Mouse (Mus musculus) brown adipose tissue, adult 24 weeks (tissue): Measurements from ENCODE around the gene Atxn2. TPM values are rescaled to one million over a fixed set of nuclear protein-coding genes. Genes with fewer than 3 reads are reported as not detected.
A peak's percentile ranks its signal among the peaks of the same experiment; 100 is the strongest.

Experiments used
- H3K27ac ChIP-seq: fragments of 200-500 bp; replicated peaks from 2 replicates; pipeline ENCODE4 v1.5.1; 2012; ENCODE audit warnings: low read depth, mild to moderate bottlenecking, low read length
- H3K4me1 ChIP-seq: fragments of 200-500 bp; 2 replicates; pipeline ENCODE4 v1.6.1; 2012; ENCODE audit warnings: low read length, mixed read lengths; ENCODE audit not compliant: control insufficient read depth, insufficient read depth, insufficient read length
- H3K4me3 ChIP-seq: fragments of 200-500 bp; 2 replicates; pipeline ENCODE4 v1.5.1; 2012; ENCODE audit warnings: low read depth, mild to moderate bottlenecking, low read length, moderate library complexity; ENCODE audit not compliant: insufficient read depth
- polyA plus RNA-seq: library from polyadenylated mRNA; stranded (reverse); fragments of >200 nt; gene quantifications from 2 replicates; pipeline ENCODE4 v1.2.4, GENCODE M21; 2012; ENCODE audit not compliant: missing spikeins, insufficient read depth, insufficient read length

Gene Atxn2
- polyA plus RNA-seq, 1 experiment: 126 TPM

DNA sequence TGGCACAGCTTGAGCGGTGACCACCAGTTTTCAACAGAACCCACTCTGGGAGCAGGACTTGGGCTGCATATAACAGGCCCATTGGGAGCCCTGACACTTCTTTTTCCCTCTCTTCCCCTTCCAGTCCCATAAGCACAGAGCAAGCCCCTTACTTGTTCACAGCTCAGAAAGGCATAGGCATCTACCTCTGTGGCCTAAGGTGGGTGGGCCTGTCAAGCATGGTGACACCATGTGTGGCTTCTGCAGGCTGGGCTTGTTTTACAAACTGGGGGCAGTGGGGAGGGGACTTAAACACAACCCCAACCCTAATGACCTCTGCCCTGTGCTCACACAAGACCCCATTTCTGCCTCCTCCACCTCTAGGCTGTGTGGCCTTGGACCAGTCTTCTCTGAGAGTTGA, 112.5 kb downstream of the Atxn2 start:
- H3K27ac ChIP-seq: peak overlapping the region; percentile 67
- H3K4me3 ChIP-seq: no peak overlapping the region
- H3K4me1 ChIP-seq: peaks cover 58% of the 10 kb centered on the region

- H3K4me1 ChIP-seq: peaks cover 58% of the 10 kb centered on the region
- H3K27ac ChIP-seq: peak overlapping the region; percentile 67
- peak overlapping the region; percentile 1; the same call in 1 of the 2 replicates for H3K4me3 ChIP-seq
Measured at GRCm38 (mm10) chr5:121824121-121824520, 113.0 kb downstream of the Atxn2 start.

DNA sequence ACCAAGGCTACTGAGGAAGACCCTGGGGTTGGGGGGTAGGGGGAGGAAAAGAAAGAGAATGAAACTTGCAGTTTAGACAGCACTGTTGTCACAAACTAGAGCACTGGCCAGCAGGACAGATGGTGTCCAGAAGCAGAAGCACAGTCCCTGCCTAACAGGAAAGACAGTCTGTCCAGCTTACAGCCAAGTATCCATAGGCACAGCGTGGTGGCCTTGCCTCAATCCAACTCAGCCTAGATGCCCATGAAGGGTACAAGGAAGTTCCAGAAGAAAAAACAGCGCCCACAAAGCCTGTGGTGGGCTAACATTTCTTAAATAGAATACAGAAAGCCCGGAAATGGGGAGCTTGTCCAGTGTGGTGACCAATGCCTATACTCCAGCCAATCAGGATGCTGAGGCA, 114.5 kb downstream of the Atxn2 start:
- no peak overlapping the region for H3K4me3 ChIP-seq

DNA sequence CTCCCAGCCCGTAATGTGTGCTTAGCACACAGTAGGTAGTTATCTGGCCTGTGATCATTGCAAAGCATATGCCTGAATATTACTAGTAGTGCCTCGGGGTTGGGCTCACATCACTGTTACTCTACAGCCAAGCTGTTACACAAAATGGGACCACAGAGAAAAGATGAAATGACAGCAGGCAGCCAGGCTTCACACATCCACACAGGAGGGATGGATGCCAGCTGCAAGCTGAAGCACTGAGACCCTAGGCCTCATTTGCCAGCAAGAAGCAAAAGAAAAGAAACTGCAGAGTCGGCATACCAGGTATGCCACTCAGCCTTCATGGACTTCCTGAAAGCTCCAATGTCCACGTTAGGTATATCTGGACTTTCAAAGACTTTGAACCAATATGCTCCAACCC, 116.7 kb downstream of the Atxn2 start:
- Histone ChIP-seq H3K4me3 (no peak overlapping the region), H3K27ac (no peak overlapping the region), H3K4me1 (peaks cover 58% of the 10 kb centered on the region)

More for the DNA sequence above, 114.5 kb downstream of the Atxn2 start:
- Histone ChIP-seq H3K4me1 (peaks cover 52% of the 10 kb centered on the region), H3K27ac (peak overlapping the region; percentile 15; the same call in 1 of the 2 replicates)

DNA sequence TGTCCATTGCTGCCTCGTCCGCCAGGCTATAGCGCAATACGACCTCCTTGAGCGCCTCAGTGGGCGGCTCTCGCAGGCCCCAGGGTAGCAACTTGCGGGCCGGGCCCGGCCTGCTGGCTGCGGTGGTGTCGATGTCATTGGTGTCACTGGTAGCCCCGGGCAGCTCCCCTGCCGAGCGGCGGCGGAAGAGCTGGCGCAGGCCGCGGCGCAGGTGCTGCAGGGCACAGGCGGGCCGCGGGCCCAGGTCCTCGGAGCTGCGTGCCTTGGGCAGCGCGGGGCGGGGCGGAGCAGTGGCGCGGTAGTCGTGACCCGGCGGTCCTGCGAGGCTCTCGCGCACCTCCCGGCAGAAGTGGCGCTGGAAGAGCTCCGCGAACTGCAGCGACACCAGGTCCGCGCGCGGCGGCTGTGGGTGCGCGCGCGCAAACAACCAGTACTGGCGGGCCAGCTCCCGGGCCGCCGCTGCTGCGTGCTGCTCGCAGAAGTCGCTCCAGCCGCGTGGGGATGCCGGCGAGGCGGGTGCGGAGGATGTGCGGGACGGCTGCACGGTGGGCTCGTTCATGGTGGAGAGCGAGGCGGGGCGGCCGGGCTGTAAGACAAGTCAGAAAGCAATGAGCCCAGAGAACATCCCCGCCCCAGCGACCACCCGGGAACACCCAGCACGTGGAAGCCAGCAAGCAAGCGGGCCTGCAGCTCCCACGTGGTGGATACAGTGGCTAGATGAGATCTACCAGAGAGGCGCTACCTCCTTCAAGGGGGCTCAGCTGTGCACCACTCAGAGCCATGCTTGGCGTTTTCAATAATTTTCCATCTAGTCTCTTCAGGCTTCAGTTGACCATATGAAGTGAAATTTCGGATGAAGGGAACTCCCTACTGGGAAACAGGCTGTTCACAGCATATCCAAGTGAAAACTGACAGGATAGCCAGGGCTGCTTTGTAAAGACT, 117.6 kb downstream of the Atxn2 start:
- H3K27ac ChIP-seq: no peak overlapping the region
- H3K4me1 ChIP-seq: peaks cover 54% of the 10 kb centered on the region
- H3K4me3 ChIP-seq: no peak overlapping the region

DNA sequence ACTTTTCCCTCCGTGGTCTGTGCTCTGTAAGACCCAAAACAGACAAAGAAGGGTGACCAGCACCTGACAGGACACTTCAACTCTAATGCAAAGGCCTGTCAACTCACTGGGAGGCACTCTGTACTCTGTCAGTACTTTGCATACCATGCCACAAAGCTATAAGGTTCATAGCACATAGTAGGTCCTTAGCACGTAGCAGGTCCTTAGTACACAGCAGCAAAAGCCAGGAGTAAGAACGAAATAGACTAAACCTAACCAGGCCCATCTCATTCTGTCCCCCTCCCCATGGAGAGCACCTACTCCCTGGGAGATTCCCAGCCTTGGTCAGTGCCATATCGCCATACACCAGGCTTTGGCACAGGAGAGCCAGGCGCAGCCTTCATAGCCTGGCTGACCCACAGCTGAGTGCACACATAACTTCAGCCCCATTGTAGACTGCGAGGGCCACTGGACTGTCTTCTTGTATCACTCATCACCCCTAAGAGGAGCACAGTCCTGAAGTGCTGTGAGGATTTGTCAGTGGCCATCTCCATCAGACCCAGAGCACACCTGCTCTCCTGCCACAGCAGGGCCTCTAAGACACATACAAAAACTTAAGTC, 120.0 kb downstream of the Atxn2 start:
- Histone ChIP-seq H3K4me1 (peaks cover 35% of the 10 kb centered on the region), H3K27ac (peak overlapping the region; percentile 17; the same call in 1 of the 2 replicates)

DNA sequence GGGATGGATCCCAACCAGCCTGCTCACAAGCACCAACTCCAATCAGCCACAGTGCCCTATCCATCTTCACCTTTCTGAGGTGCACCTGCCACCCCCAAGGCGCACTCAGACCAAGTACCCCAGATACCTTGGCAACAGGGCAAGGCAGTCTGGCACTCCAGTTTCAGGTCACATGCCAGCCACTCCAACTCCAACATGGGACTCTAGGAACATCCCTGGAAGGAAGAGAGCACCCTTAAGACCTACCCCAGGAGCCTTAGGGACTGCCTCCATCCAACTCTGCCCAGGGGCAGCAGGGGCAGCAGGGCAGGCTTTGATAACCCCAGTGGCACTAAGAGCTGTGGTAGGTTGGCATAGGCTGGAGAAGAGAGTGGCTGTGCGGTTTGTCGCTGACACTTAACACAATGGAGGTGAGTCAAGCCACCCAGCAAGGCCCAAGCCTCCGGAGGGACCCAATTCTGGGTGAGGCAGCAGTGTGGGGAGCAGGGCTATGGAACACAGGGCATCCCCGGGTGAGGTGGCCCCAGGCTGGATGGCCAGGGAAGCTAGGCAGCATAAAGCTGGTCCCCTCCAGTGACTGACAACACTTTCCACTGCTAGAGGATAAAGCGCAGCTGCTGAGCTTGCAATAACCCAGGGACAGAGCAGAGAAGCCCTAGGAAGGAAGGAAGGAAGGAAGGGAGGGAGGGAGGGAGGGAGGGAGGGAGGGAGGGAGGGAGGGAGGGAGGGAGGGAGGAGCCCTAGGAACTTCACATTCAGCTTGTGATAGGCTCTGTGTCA, 121.4 kb downstream of the Atxn2 start:
- H3K27ac ChIP-seq: peak overlapping the region; percentile 51
- peak overlapping the region; percentile 98 for H3K4me3 ChIP-seq
- peaks cover 27% of the 10 kb centered on the region for H3K4me1 ChIP-seq

More for the DNA sequence above, 120.0 kb downstream of the Atxn2 start:
- H3K4me3 ChIP-seq: no peak overlapping the region

DNA sequence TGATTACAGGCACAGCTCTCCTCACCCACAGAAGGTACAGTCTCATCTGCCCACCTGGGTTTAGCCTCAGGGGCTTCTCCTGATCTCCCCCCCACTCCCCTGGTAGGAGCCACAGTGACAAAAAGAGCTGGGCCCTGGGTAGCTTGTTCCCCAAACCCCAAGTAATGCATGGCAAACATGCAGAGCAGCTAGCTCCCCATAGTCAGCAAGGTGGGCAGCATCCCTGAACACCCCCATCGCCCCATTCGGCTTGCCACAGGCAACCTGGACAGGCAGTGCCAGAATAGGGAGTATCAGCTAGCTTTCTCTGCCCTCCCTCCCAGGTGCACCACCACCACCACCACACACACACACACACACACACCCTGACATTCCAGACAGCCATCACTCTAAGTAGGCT, 122.0 kb downstream of the Atxn2 start:
- Histone ChIP-seq H3K27ac (peak overlapping the region; percentile 86), H3K4me3 (peak overlapping the region; percentile 98), H3K4me1 (peaks cover 22% of the 10 kb centered on the region)

DNA sequence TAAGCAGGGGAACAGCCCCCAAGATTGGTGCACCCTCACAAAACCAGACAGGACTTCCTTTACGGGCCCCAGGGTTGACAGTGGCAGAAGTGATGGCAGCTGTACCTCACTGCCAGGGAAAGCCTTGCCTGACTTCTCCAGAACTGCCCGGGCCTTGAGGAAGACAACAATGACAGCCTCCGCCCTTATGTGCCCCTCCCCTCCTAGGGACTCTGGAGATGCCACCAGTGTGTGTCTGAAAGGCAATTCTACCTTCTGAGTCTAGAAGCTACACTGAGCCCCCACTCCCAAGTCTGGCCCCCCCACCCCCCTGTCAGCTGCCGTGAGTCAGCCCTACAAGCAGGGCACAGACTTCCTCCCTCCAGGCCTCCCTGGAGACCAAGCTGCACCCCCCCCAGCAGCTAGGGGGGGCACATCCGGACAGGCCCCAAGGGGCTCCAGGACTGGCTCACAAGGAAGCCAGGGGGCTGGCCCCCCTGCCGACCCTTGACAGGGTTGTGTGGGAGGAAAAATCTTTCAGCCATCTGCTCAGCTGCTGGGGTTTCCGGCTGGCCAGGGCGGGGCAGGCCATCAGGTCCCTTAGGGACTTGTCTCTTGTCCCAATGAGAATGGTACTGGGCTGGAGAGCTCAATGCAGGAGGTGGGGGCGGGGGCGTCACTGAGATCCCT, 122.6 kb downstream of the Atxn2 start:
- peak overlapping the region; percentile 93 for H3K27ac ChIP-seq
- peaks cover 20% of the 10 kb centered on the region for H3K4me1 ChIP-seq
- H3K4me3 ChIP-seq: peak overlapping the region; percentile 98

DNA sequence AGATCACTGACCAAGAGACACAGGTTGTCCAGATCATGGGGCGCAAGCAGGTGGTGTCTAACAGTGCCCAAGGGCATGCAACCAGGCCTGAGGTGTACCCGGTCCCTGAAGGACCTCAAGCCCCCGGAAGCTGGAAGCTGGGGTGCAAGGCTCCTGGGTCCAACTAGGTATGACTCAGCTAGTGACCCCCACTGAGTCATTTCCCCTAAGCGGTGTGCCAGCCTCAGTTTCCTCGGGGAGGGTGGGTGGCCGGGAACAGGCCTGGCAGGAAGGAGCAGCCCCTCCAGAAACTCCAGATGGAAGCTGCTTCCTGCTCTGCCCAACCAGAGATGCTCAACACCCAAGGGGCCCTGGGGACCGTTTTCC, 123.1 kb downstream of the Atxn2 start:
- peaks cover 22% of the 10 kb centered on the region for H3K4me1 ChIP-seq
- H3K27ac ChIP-seq: peak overlapping the region; percentile 93
- peak overlapping the region; percentile 98 for H3K4me3 ChIP-seq

- Histone ChIP-seq H3K4me3 (peak overlapping the region; percentile 98), H3K27ac (peak overlapping the region; percentile 93), H3K4me1 (peaks cover 22% of the 10 kb centered on the region)
Measured at GRCm38 (mm10) chr5:121834991-121835747, 124.0 kb downstream of the Atxn2 start.

- Histone ChIP-seq H3K4me1 (peaks cover 22% of the 10 kb centered on the region), H3K27ac (peak overlapping the region; percentile 95), H3K4me3 (peak overlapping the region; percentile 98)
Measured at GRCm38 (mm10) chr5:121835949-121836691, 125.0 kb downstream of the Atxn2 start.

- H3K4me3 ChIP-seq: peak overlapping the region; percentile 98
- H3K4me1 ChIP-seq: peaks cover 14% of the 10 kb centered on the region
- peak overlapping the region; percentile 95 for H3K27ac ChIP-seq
Measured at GRCm38 (mm10) chr5:121836692-121837415, 125.7 kb downstream of the Atxn2 start.
